Mouse (Mus musculus): ENCODE measurements around the gene Clcf1.

The Clcf1 gene

GRCm38 (mm10) chr19:4217140-4217539, 3.1 kb downstream of the Clcf1 start:
- no peak for DNase-seq (ENCODE audit: low read depth, low spot score)

GRCm38 (mm10) chr19:4217855-4218254, 3.8 kb downstream of the Clcf1 start:
- DNase-seq (ENCODE audit: low read depth, low spot score): no peak

- DNase-seq (ENCODE audit: low read depth, low spot score): no peak
Observed at GRCm38 (mm10) chr19:4218293-4218692, 4.3 kb downstream of the Clcf1 start.

- no peak for DNase-seq (ENCODE audit: low read depth, low spot score)
Observed at GRCm38 (mm10) chr19:4218784-4219183, 4.7 kb downstream of the Clcf1 start.

- no peak for DNase-seq (ENCODE audit: low read depth, low spot score)
Observed at GRCm38 (mm10) chr19:4219943-4220342, 5.9 kb downstream of the Clcf1 start.

GRCm38 (mm10) chr19:4220416-4220815, 6.4 kb downstream of the Clcf1 start:
- DNase-seq (ENCODE audit: low read depth, low spot score): no peak

GRCm38 (mm10) chr19:4220957-4221743, 7.1 kb downstream of the Clcf1 start:
- DNase-seq (ENCODE audit: low read depth, low spot score): peak; percentile 65

- DNase-seq (ENCODE audit: low read depth, low spot score): no peak
Observed at GRCm38 (mm10) chr19:4222165-4222564, 8.1 kb downstream of the Clcf1 start.

- no peak for DNase-seq (ENCODE audit: low read depth, low spot score)
Observed at GRCm38 (mm10) chr19:4226779-4227178, 12.7 kb downstream of the Clcf1 start.

GRCm38 (mm10) chr19:4227446-4227845, 13.4 kb downstream of the Clcf1 start:
- DNase-seq (ENCODE audit: low read depth, low spot score): no peak

GRCm38 (mm10) chr19:4227894-4228678, 14.0 kb downstream of the Clcf1 start:
- peak; percentile 96 for DNase-seq (ENCODE audit: low read depth, low spot score)

GRCm38 (mm10) chr19:4228891-4229290, 14.9 kb downstream of the Clcf1 start:
- DNase-seq (ENCODE audit: low read depth, low spot score): no peak

- no peak for DNase-seq (ENCODE audit: low read depth, low spot score)
Observed at GRCm38 (mm10) chr19:4229451-4230076, 15.5 kb downstream of the Clcf1 start.

GRCm38 (mm10) chr19:4230415-4230814, 16.4 kb downstream of the Clcf1 start:
- DNase-seq (ENCODE audit: low read depth, low spot score): peak; percentile 80

GRCm38 (mm10) chr19:4231253-4232185, 17.5 kb downstream of the Clcf1 start, which contains the start of gene Pold4:
Gene Pold4 (plus strand): TSS chr19:4231899.
- peak; percentile 99 for DNase-seq (ENCODE audit: low read depth, low spot score)

- peak; percentile 81 for DNase-seq (ENCODE audit: low read depth, low spot score)
Observed at GRCm38 (mm10) chr19:4232186-4232572, 18.1 kb downstream of the Clcf1 start.

- DNase-seq (ENCODE audit: low read depth, low spot score): no peak
Observed at GRCm38 (mm10) chr19:4232651-4233050, 18.6 kb downstream of the Clcf1 start.

GRCm38 (mm10) chr19:4234548-4234947, 20.5 kb downstream of the Clcf1 start:
- DNase-seq (ENCODE audit: low read depth, low spot score): no peak

- DNase-seq (ENCODE audit: low read depth, low spot score): peak; percentile 56
Observed at GRCm38 (mm10) chr19:4240247-4240668, 26.2 kb downstream of the Clcf1 start.

GRCm38 (mm10) chr19:4242416-4242815, 28.4 kb downstream of the Clcf1 start:
- DNase-seq (ENCODE audit: low read depth, low spot score): no peak

GRCm38 (mm10) chr19:4244775-4245174, 30.7 kb downstream of the Clcf1 start:
- peak; percentile 84 for DNase-seq (ENCODE audit: low read depth, low spot score)
